Mouse (Mus musculus): ENCODE measurements around the gene Tmem247. TPM values are rescaled to one million over a fixed set of nuclear protein-coding genes. Genes with fewer than 3 reads are reported as not detected.

Gene Tmem247
- polyA plus RNA-seq, 1 experiment = not detected

DNA sequence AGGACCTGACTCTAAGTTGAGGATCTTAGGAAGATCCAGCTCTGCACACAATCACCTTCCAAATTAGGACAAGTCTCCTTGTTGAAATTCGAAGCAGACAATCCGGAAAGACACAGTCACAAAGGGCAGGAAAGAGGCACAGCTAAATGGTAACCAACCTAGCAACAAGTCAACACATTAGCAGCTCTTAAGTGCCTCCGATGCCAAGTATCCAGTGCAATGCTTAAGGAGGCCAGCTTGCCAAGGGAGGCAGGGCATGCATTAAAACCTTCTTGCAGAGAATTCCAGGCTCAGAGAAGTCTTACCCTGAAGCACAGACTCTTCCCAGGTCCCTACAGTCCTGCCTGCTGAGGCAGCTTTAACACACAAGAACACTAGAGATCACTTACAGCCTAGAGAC, 7.5 kb downstream of the Tmem247 start:
- Histone ChIP-seq H3K27ac (ENCODE audit: control insufficient read depth, insufficient read depth, low read length) (no peak overlapping the region), H3K27me3 (ENCODE audit: control insufficient read depth, insufficient read depth, low read length) (no peaks in the 10 kb centered on the region), H3K4me3 (ENCODE audit: control insufficient read depth, insufficient read depth, low read length) (no peak overlapping the region), H3K36me3 (ENCODE audit: control insufficient read depth, insufficient read depth, low read length) (no peaks in the 10 kb centered on the region), H3K4me1 (replicated peaks; ENCODE audit: control insufficient read depth, insufficient read depth, low read length) (no peaks in the 10 kb centered on the region)
- no peak for TF ChIP-seq CTCF (IDR thresholded peaks at IDR 0.05; ENCODE audit: borderline replicate concordance, control insufficient read depth, extremely low read depth, insufficient read depth, low read length, poor library complexity)
- no peak for TF ChIP-seq POLR2A (IDR thresholded peaks at IDR 0.05; ENCODE audit: control insufficient read depth, extremely low read depth, insufficient read depth, low read length, poor library complexity)
- DNase-seq = no peak
- WGBS = 94% methylated on average over 3 of the region's 3 CpGs

DNA sequence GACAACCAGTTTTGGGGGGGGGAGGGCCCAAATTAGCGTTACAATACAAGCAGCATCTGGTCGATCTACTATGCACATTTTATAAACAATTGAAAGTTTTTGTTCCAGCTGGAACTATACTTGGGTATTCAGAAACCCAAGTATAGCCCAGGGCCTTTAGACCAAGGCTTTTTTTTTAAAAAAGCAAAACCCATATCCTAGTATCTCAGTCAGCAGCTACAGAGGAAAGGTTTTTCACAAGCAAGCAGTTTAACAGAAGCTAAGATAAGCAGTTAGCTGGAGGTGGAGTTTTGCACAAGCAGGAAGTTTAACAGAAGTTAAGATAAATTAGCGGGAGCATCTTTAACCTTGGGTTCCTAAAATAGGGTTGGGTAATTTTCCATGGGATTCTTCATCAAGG, 9.7 kb downstream of the Tmem247 start:
- no peak for DNase-seq
- Histone ChIP-seq H3K27me3 (ENCODE audit: control insufficient read depth, insufficient read depth, low read length) (no peaks in the 10 kb centered on the region), H3K36me3 (ENCODE audit: control insufficient read depth, insufficient read depth, low read length) (no peaks in the 10 kb centered on the region), H3K27ac (ENCODE audit: control insufficient read depth, insufficient read depth, low read length) (no peak overlapping the region), H3K4me1 (replicated peaks; ENCODE audit: control insufficient read depth, insufficient read depth, low read length) (no peaks in the 10 kb centered on the region), H3K4me3 (ENCODE audit: control insufficient read depth, insufficient read depth, low read length) (no peak overlapping the region)
- 98% methylated on average over 3 of the region's 3 CpGs for WGBS
- TF ChIP-seq POLR2A (IDR thresholded peaks at IDR 0.05; ENCODE audit: control insufficient read depth, extremely low read depth, insufficient read depth, low read length, poor library complexity) (no peak), CTCF (IDR thresholded peaks at IDR 0.05; ENCODE audit: borderline replicate concordance, control insufficient read depth, extremely low read depth, insufficient read depth, low read length, poor library complexity) (no peak)

DNA sequence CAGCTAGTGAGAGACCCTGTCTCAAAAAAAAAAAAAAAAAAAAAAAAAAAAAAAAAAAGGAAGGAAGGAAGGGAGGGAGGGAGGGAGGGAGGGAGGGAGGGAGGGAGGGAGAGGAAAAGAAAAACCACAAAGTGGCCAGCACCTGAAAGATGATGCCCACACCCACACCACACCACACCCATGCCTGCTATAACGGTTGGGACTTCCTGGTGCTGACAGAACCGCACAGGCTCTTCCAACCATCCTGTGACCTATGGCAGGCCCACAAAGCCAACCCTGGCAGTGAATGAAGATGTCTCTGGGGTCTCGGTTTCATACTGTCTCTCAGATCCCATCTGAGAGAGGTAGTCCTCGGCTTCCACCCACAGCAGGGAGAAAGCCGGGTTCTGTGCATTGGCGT, 12.2 kb downstream of the Tmem247 start:
- DNase-seq = no peak
- WGBS = 42% methylated on average over 6 of the region's 6 CpGs
- Histone ChIP-seq H3K27ac (ENCODE audit: control insufficient read depth, insufficient read depth, low read length) (no peak overlapping the region), H3K4me1 (replicated peaks; ENCODE audit: control insufficient read depth, insufficient read depth, low read length) (no peaks in the 10 kb centered on the region), H3K36me3 (ENCODE audit: control insufficient read depth, insufficient read depth, low read length) (no peaks in the 10 kb centered on the region), H3K27me3 (ENCODE audit: control insufficient read depth, insufficient read depth, low read length) (no peaks in the 10 kb centered on the region), H3K4me3 (ENCODE audit: control insufficient read depth, insufficient read depth, low read length) (no peak overlapping the region)
- TF ChIP-seq CTCF (IDR thresholded peaks at IDR 0.05; ENCODE audit: borderline replicate concordance, control insufficient read depth, extremely low read depth, insufficient read depth, low read length, poor library complexity) (no peak), POLR2A (IDR thresholded peaks at IDR 0.05; ENCODE audit: control insufficient read depth, extremely low read depth, insufficient read depth, low read length, poor library complexity) (no peak)

DNA sequence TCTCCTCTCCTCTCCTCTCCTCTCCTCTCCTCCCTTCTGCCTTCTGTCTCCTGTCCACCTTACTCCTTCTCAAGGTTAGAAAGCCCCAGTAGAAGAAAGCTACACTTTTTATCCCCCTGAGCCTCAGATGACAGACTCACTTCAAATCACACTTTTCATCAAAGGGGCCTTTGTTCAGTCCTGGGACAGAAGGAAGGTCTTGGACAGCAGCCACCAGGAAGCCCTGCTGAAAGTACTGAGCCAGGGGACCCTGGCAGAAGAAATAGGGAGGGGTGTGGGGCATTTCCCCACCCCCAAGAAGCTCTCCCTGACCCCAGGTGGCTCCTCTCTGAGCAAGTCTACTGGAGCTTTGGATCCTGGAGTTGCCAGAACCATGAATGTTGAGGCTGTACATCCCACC, 12.8 kb downstream of the Tmem247 start:
- TF ChIP-seq CTCF (IDR thresholded peaks at IDR 0.05; ENCODE audit: borderline replicate concordance, control insufficient read depth, extremely low read depth, insufficient read depth, low read length, poor library complexity) (no peak), POLR2A (IDR thresholded peaks at IDR 0.05; ENCODE audit: control insufficient read depth, extremely low read depth, insufficient read depth, low read length, poor library complexity) (no peak)
- Histone ChIP-seq H3K27ac (ENCODE audit: control insufficient read depth, insufficient read depth, low read length) (no peak overlapping the region), H3K4me1 (replicated peaks; ENCODE audit: control insufficient read depth, insufficient read depth, low read length) (no peaks in the 10 kb centered on the region), H3K27me3 (ENCODE audit: control insufficient read depth, insufficient read depth, low read length) (no peaks in the 10 kb centered on the region), H3K36me3 (ENCODE audit: control insufficient read depth, insufficient read depth, low read length) (no peaks in the 10 kb centered on the region), H3K4me3 (ENCODE audit: control insufficient read depth, insufficient read depth, low read length) (no peak overlapping the region)
- DNase-seq = no peak

DNA sequence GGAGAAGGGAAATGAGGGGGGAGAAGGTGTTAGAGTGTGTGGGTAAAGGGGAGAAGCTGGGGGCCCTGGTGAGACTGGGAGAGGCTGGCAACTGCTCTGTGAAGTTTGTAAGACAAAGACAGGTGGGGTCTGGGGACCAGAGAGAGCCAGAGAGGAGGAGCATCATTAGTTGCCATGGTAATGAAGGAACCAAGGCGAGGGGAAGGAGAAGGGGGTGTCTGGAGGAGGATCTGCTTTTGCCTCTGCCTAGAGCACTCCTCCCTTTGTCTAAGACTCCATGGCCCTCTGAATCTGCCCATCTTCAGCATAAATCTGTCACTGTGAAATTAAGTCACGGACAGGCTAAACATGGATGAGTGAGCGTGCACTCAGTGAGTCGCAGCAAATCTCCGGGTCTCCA, 15.7 kb downstream of the Tmem247 start:
- 78% methylated on average over 5 of the region's 5 CpGs for WGBS
- no peak for TF ChIP-seq CTCF (IDR thresholded peaks at IDR 0.05; ENCODE audit: borderline replicate concordance, control insufficient read depth, extremely low read depth, insufficient read depth, low read length, poor library complexity)
- TF ChIP-seq POLR2A (IDR thresholded peaks at IDR 0.05; ENCODE audit: control insufficient read depth, extremely low read depth, insufficient read depth, low read length, poor library complexity) = no peak
- H3K4me3 ChIP-seq (ENCODE audit: control insufficient read depth, insufficient read depth, low read length) = no peak overlapping the region
- H3K4me1 ChIP-seq (replicated peaks; ENCODE audit: control insufficient read depth, insufficient read depth, low read length) = peaks cover 5% of the 10 kb centered on the region
- no peaks in the 10 kb centered on the region for H3K27me3 ChIP-seq (ENCODE audit: control insufficient read depth, insufficient read depth, low read length)
- H3K36me3 ChIP-seq (ENCODE audit: control insufficient read depth, insufficient read depth, low read length) = no peaks in the 10 kb centered on the region
- no peak overlapping the region for H3K27ac ChIP-seq (ENCODE audit: control insufficient read depth, insufficient read depth, low read length)
- no peak for DNase-seq

DNA sequence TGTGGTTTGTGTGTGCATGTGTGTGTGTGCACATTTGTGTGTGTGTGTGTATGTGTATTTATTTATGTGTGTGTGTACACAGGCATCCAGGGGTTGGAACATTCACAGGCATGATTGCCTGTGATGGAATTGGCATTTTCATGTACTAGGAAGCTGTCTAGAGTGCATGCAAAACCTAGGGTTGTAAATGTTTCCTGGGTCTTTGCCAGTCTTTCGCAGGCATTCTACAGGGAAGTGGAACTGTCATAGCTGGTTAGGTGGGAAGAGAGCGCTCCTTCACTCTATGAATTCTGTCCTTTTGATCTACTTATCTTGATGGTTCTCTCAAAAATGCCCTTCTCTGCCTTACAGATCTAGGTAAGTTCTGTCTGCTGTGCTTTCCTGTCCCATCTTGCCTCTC, 19.9 kb downstream of the Tmem247 start:
- Histone ChIP-seq H3K27ac (ENCODE audit: control insufficient read depth, insufficient read depth, low read length) (no peak overlapping the region), H3K4me3 (ENCODE audit: control insufficient read depth, insufficient read depth, low read length) (no peak overlapping the region), H3K27me3 (ENCODE audit: control insufficient read depth, insufficient read depth, low read length) (no peaks in the 10 kb centered on the region), H3K36me3 (ENCODE audit: control insufficient read depth, insufficient read depth, low read length) (no peaks in the 10 kb centered on the region), H3K4me1 (replicated peaks; ENCODE audit: control insufficient read depth, insufficient read depth, low read length) (peaks cover 6% of the 10 kb centered on the region)
- no peak for DNase-seq
- TF ChIP-seq POLR2A (IDR thresholded peaks at IDR 0.05; ENCODE audit: control insufficient read depth, extremely low read depth, insufficient read depth, low read length, poor library complexity) (no peak), CTCF (IDR thresholded peaks at IDR 0.05; ENCODE audit: borderline replicate concordance, control insufficient read depth, extremely low read depth, insufficient read depth, low read length, poor library complexity) (no peak)
- 75% methylated on average over 2 of the region's 2 CpGs for WGBS

DNA sequence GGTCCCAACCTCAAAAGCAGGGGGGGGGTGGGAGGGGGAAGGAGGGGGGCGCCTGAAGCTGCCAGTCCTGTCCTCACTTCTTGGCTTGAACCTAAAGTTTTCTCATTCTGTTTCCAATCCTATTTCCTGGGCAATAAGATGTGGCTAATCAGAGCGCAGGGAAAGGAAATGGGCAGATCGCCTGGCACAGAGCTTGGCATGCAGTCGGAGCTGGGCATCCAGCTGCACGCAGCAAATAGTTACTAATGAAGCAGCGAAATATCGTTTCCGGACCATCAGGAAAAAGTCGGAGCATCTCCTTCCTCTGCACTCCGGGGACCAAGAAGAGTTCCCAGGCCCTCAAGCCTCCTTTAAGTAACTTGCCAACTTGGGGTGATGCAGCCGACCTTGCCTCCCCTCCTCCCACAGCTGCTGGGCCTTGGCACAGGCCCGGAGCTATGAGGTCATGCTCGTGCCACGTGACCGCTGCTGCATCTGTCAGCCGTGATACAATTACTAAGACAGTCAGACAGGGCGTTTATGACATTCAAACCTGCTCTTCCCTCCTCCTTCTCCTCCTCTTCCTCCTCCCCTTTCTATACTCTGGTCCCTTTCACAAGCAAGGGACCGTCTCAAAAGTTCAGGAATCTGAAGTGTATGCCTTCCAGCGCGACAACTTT, 20.5 kb downstream of the Tmem247 start:
- no peaks in the 10 kb centered on the region for H3K27me3 ChIP-seq (ENCODE audit: control insufficient read depth, insufficient read depth, low read length)
- no peaks in the 10 kb centered on the region for H3K36me3 ChIP-seq (ENCODE audit: control insufficient read depth, insufficient read depth, low read length)
- TF ChIP-seq POLR2A (IDR thresholded peaks at IDR 0.05; ENCODE audit: control insufficient read depth, extremely low read depth, insufficient read depth, low read length, poor library complexity) (no peak), CTCF (IDR thresholded peaks at IDR 0.05; ENCODE audit: borderline replicate concordance, control insufficient read depth, extremely low read depth, insufficient read depth, low read length, poor library complexity) (no peak)
- peak overlapping the region; percentile 8; the same call in 1 of the 2 replicates for H3K4me3 ChIP-seq (ENCODE audit: control insufficient read depth, insufficient read depth, low read length)
- DNase-seq = peak; percentile 63
- no peak overlapping the region for H3K27ac ChIP-seq (ENCODE audit: control insufficient read depth, insufficient read depth, low read length)
- H3K4me1 ChIP-seq (replicated peaks; ENCODE audit: control insufficient read depth, insufficient read depth, low read length) = peaks cover 6% of the 10 kb centered on the region
- 9% methylated on average over 20 of the region's 20 CpGs for WGBS
